Mouse (Mus musculus) stomach, embryonic 15.5 days (tissue): ENCODE results near the gene Rps2. TPM values are rescaled to one million over a fixed set of nuclear protein-coding genes. Genes with fewer than 3 reads are reported as not detected.
A peak's percentile ranks its signal among the peaks of the same experiment; 100 is the strongest.

Source experiments
- ATAC-seq: fragments of 200-750 bp; cut with Nextera tagmentation; 2 replicates; pipeline ENCODE4 v1.8.0; 2017; ENCODE audit warnings: low read depth, moderate number of reproducible peaks, moderate TSS enrichment; ENCODE audit not compliant: insufficient read depth, low FRiP score
- H3K27ac ChIP-seq: fragments of 300-500 bp; sonication (generic); 2 replicates; pipeline ENCODE4 v1.5.1; 2015; ENCODE audit warnings: mild to moderate bottlenecking, inconsistent platforms
- H3K27me3 ChIP-seq: fragments of 300-500 bp; sonication (generic); replicated peaks from 2 replicates; pipeline ENCODE4 v1.6.1; 2015; ENCODE audit warnings: inconsistent platforms
- H3K36me3 ChIP-seq: fragments of 300-500 bp; sonication (generic); 2 replicates; pipeline ENCODE4 v1.6.1; 2015; ENCODE audit warnings: inconsistent platforms
- H3K4me1 ChIP-seq: fragments of 300-500 bp; sonication (generic); 2 replicates; pipeline ENCODE4 v1.6.1; 2015; ENCODE audit warnings: inconsistent platforms
- H3K4me2 ChIP-seq: fragments of 300-500 bp; sonication (generic); 2 replicates; pipeline ENCODE4 v1.6.1; 2015; ENCODE audit warnings: mild to moderate bottlenecking, inconsistent platforms
- H3K4me3 ChIP-seq: fragments of 300-500 bp; sonication (generic); replicated peaks from 2 replicates; pipeline ENCODE4 v1.5.1; 2015; ENCODE audit warnings: inconsistent platforms
- H3K9ac ChIP-seq: fragments of 300-500 bp; sonication (generic); 2 replicates; pipeline ENCODE4 v1.6.1; 2015; ENCODE audit warnings: inconsistent platforms
- H3K9me3 ChIP-seq: fragments of 300-500 bp; sonication (generic); 2 replicates; pipeline ENCODE4 v1.6.1; 2016; ENCODE audit warnings: inconsistent platforms
- WGBS: fragments of 180-500 bp; shearing (Covaris S2); methylation state at CpG from one replicate; pipeline ENCODE4 v1.1.7; 2015; 5-methylcytosine and 5-hydroxymethylcytosine counted together
- polyA plus RNA-seq: library from polyadenylated mRNA; unstranded; fragments of >200 nt; fragmentation: Nextera tagmentation; extraction: Ambion mirVana; gene quantifications from 2 replicates; pipeline ENCODE4 v1.2.1, GENCODE M21; 2015

The Rps2 gene
- polyA plus RNA-seq, 1 experiment from 2014 or later = 1,497 TPM

GRCm38 (mm10) chr17:24735446-24735845 is 17.5 kb downstream of the Rps2 start:
- Histone ChIP-seq H3K27me3 (no peaks in the 10 kb centered on the region), H3K4me2 (no peak overlapping the region), H3K36me3 (0 out of 2 replicates have a peak, but pooled peaks cover 6% of the 10 kb centered on the region), H3K9ac (no peak overlapping the region), H3K4me3 (no peak overlapping the region), H3K9me3 (no peaks in the 10 kb centered on the region), H3K27ac (no peak overlapping the region), H3K4me1 (peaks cover 19% of the 10 kb centered on the region; the same call in 1 of the 2 replicates)
- no peak for ATAC-seq
- 87% methylated on average over 7 of the region's 7 CpGs for WGBS

- peak within 1 kb of the TSS; percentile 71 for H3K4me3 ChIP-seq
- peaks cover 19% of the 10 kb centered on the region; the same call in 1 of the 2 replicates for H3K4me1 ChIP-seq
- H3K27ac ChIP-seq = peak within 1 kb of the TSS; percentile 62
- no peaks in the 10 kb centered on the region for H3K27me3 ChIP-seq
- ATAC-seq = peak; percentile 97
- under 1% methylated on average over 29 of the region's 29 CpGs for WGBS
- H3K9ac ChIP-seq = peak within 1 kb of the TSS; percentile 40
- H3K9me3 ChIP-seq = no peaks in the 10 kb centered on the region
- H3K36me3 ChIP-seq = peaks cover 10% of the 10 kb centered on the region; the same call in 1 of the 2 replicates
- H3K4me2 ChIP-seq = peak within 1 kb of the TSS; percentile 91
Measured at GRCm38 (mm10) chr17:24736330-24737051, 18.6 kb downstream of the Rps2 start, which contains the start of gene Msrb1. Gene Msrb1 (plus strand): TSS chr17:24736642.

GRCm38 (mm10) chr17:24737135-24737810 is 19.4 kb downstream of the Rps2 start:
- peak overlapping the region; percentile 71 for H3K4me3 ChIP-seq
- H3K27me3 ChIP-seq = no peaks in the 10 kb centered on the region
- no peaks in the 10 kb centered on the region for H3K9me3 ChIP-seq
- peak overlapping the region; percentile 49; the same call in 1 of the 2 replicates for H3K27ac ChIP-seq
- peaks cover 10% of the 10 kb centered on the region; the same call in 1 of the 2 replicates for H3K36me3 ChIP-seq
- H3K9ac ChIP-seq = peak overlapping the region; percentile 40
- ATAC-seq = no peak
- 20% methylated on average over 8 of the region's 8 CpGs for WGBS
- H3K4me1 ChIP-seq = peaks cover 19% of the 10 kb centered on the region; the same call in 1 of the 2 replicates
- peak overlapping the region; percentile 91 for H3K4me2 ChIP-seq

- Histone ChIP-seq H3K9ac (no peak overlapping the region), H3K27ac (no peak overlapping the region), H3K4me3 (no peak overlapping the region), H3K27me3 (no peaks in the 10 kb centered on the region), H3K4me1 (peaks cover 19% of the 10 kb centered on the region; the same call in 1 of the 2 replicates), H3K9me3 (no peaks in the 10 kb centered on the region), H3K36me3 (peaks cover 10% of the 10 kb centered on the region; the same call in 1 of the 2 replicates), H3K4me2 (no peak overlapping the region)
- 80% methylated on average over 4 of the region's 4 CpGs for WGBS
- ATAC-seq = no peak
Measured at GRCm38 (mm10) chr17:24738238-24738637, 20.3 kb downstream of the Rps2 start.

- peaks cover 19% of the 10 kb centered on the region; the same call in 1 of the 2 replicates for H3K4me1 ChIP-seq
- no peak overlapping the region for H3K4me3 ChIP-seq
- no peaks in the 10 kb centered on the region for H3K27me3 ChIP-seq
- H3K9ac ChIP-seq = no peak overlapping the region
- H3K36me3 ChIP-seq = peaks cover 10% of the 10 kb centered on the region; the same call in 1 of the 2 replicates
- no peak for ATAC-seq
- no peaks in the 10 kb centered on the region for H3K9me3 ChIP-seq
- WGBS = 67% methylated on average over 8 of the region's 8 CpGs
- no peak overlapping the region; the same call in 1 of the 2 replicates for H3K27ac ChIP-seq
- H3K4me2 ChIP-seq = no peak overlapping the region
Measured at GRCm38 (mm10) chr17:24739926-24740325, 22.0 kb downstream of the Rps2 start.

GRCm38 (mm10) chr17:24742307-24742706 is 24.4 kb downstream of the Rps2 start:
- H3K9ac ChIP-seq = no peak overlapping the region
- ATAC-seq = no peak
- WGBS = 78% methylated on average over 8 of the region's 8 CpGs
- peaks cover 10% of the 10 kb centered on the region; the same call in 1 of the 2 replicates for H3K36me3 ChIP-seq
- H3K4me1 ChIP-seq = 0 out of 2 replicates have a peak, but pooled peaks cover 13% of the 10 kb centered on the region
- H3K4me2 ChIP-seq = no peak overlapping the region
- no peak overlapping the region for H3K4me3 ChIP-seq
- no peak overlapping the region for H3K27ac ChIP-seq
- no peaks in the 10 kb centered on the region for H3K9me3 ChIP-seq
- H3K27me3 ChIP-seq = no peaks in the 10 kb centered on the region

- no peak overlapping the region for H3K4me3 ChIP-seq
- H3K27me3 ChIP-seq = no peaks in the 10 kb centered on the region
- H3K4me1 ChIP-seq = 0 out of 2 replicates have a peak, but pooled peaks cover 12% of the 10 kb centered on the region
- no peak for ATAC-seq
- H3K36me3 ChIP-seq = peaks cover 10% of the 10 kb centered on the region; the same call in 1 of the 2 replicates
- no peak overlapping the region for H3K27ac ChIP-seq
- 79% methylated on average over 5 of the region's 5 CpGs for WGBS
- H3K9ac ChIP-seq = no peak overlapping the region
- H3K4me2 ChIP-seq = no peak overlapping the region
- no peaks in the 10 kb centered on the region for H3K9me3 ChIP-seq
Measured at GRCm38 (mm10) chr17:24743896-24744295, 26.0 kb downstream of the Rps2 start.

- H3K27ac ChIP-seq = no peak overlapping the region
- no peaks in the 10 kb centered on the region for H3K27me3 ChIP-seq
- ATAC-seq = no peak
- H3K36me3 ChIP-seq = peaks cover 10% of the 10 kb centered on the region; the same call in 1 of the 2 replicates
- H3K9me3 ChIP-seq = no peaks in the 10 kb centered on the region
- 67% methylated on average over 3 of the region's 3 CpGs for WGBS
- H3K9ac ChIP-seq = no peak overlapping the region
- 0 out of 2 replicates have a peak, but pooled peaks cover 11% of the 10 kb centered on the region for H3K4me1 ChIP-seq
- no peak overlapping the region for H3K4me2 ChIP-seq
- H3K4me3 ChIP-seq = no peak overlapping the region
Measured at GRCm38 (mm10) chr17:24744381-24744780, 26.5 kb downstream of the Rps2 start.

- 21% methylated on average over 7 of the region's 7 CpGs for WGBS
- ATAC-seq = peak; percentile 74
- Histone ChIP-seq H3K4me1 (0 out of 2 replicates have a peak, but pooled peaks cover 5% of the 10 kb centered on the region), H3K36me3 (peaks cover 4% of the 10 kb centered on the region; the same call in 1 of the 2 replicates), H3K27me3 (peaks cover 7% of the 10 kb centered on the region; the same call in 1 of the 2 replicates), H3K9me3 (no peaks in the 10 kb centered on the region), H3K9ac (no peak overlapping the region), H3K4me3 (no peak overlapping the region), H3K4me2 (no peak overlapping the region), H3K27ac (no peak overlapping the region)
Measured at GRCm38 (mm10) chr17:24745526-24746497, 27.9 kb downstream of the Rps2 start.

- H3K4me3 ChIP-seq = no peak overlapping the region
- H3K27me3 ChIP-seq = peaks cover 17% of the 10 kb centered on the region
- WGBS = 31% methylated on average over 4 of the region's 4 CpGs
- no peak overlapping the region for H3K4me2 ChIP-seq
- no peak overlapping the region for H3K9ac ChIP-seq
- peak; percentile 32; the same call in 1 of the 2 replicates for ATAC-seq
- H3K27ac ChIP-seq = no peak overlapping the region
- H3K4me1 ChIP-seq = 0 out of 2 replicates have a peak, but pooled peaks cover 5% of the 10 kb centered on the region
- H3K36me3 ChIP-seq = no peaks in the 10 kb centered on the region
- H3K9me3 ChIP-seq = no peaks in the 10 kb centered on the region
Measured at GRCm38 (mm10) chr17:24746986-24747385, 29.1 kb downstream of the Rps2 start.

GRCm38 (mm10) chr17:24751528-24751927 is 33.6 kb downstream of the Rps2 start:
- no peak overlapping the region for H3K4me3 ChIP-seq
- no peaks in the 10 kb centered on the region for H3K9me3 ChIP-seq
- H3K27me3 ChIP-seq = peaks cover 54% of the 10 kb centered on the region
- H3K4me1 ChIP-seq = peaks cover 10% of the 10 kb centered on the region; the same call in 1 of the 2 replicates
- ATAC-seq = no peak
- no peak overlapping the region for H3K27ac ChIP-seq
- 17% methylated on average over 4 of the region's 4 CpGs for WGBS
- no peak overlapping the region for H3K4me2 ChIP-seq
- H3K9ac ChIP-seq = no peak overlapping the region
- H3K36me3 ChIP-seq = no peaks in the 10 kb centered on the region
